Mouse (Mus musculus) central nervous system, embryonic 11.5 days (tissue): Measurements from ENCODE around the gene Glipr1l2. TPM values are rescaled to one million over a fixed set of nuclear protein-coding genes. Genes with fewer than 3 reads are reported as not detected.

Experiments
- polyA plus RNA-seq: library from polyadenylated mRNA; depleted of rRNA; stranded (reverse); fragments of >200 nt; gene quantifications from 2 replicates; pipeline ENCODE4 v1.2.3, GENCODE M21; 2012; rRNA removed

Glipr1l2 gene
- polyA plus RNA-seq: not detected in 2 replicates

GRCm38 (mm10) chr10:112083157-112083556, at the start of gene Glipr1l2:
Glipr1l2 (plus strand) TSS chr10:112083354.

GRCm38 (mm10) chr10:112059702-112060582, 23.2 kb upstream of the Glipr1l2 start, which contains the start of gene Glipr1l1:
Glipr1l1 (plus strand) TSS chr10:112060189.

Other genes starting within 250 kb of the Glipr1l2 start
- 47.1 and 78.0 TPM in 2 replicates for gene Krr1, start 110.7 kb upstream of the Glipr1l2 start, polyA plus RNA-seq
- gene Glipr1, start 80.7 kb upstream of the Glipr1l2 start, polyA plus RNA-seq: 0.71 and 2.1 TPM in 2 replicates
- not detected in 2 replicates for gene Glipr1l1, start 23.2 kb upstream of the Glipr1l2 start, polyA plus RNA-seq
- gene Glipr1l3, start 77.0 kb downstream of the Glipr1l2 start, polyA plus RNA-seq: not detected in 2 replicates
- 0.43 and 0.66 TPM in 2 replicates for gene Caps2, start 80.3 kb downstream of the Glipr1l2 start, polyA plus RNA-seq
- 1.4 and 1.8 TPM in 2 replicates for gene Kcnc2, start 187.8 kb downstream of the Glipr1l2 start, polyA plus RNA-seq